Mouse (Mus musculus) hindbrain, embryonic 13.5 days (tissue): ENCODE results near the gene Ankrd33. TPM values are rescaled to one million over a fixed set of nuclear protein-coding genes. Genes with fewer than 3 reads are reported as not detected.

Experiments
- ATAC-seq: fragments of 200-750 bp; cut with Nextera tagmentation; 2 replicates; pipeline ENCODE4 v1.8.0; 2017; ENCODE audit warnings: moderate TSS enrichment; ENCODE audit not compliant: low FRiP score
- H3K27ac ChIP-seq: fragments of 300-500 bp; sonication (generic); 2 replicates; pipeline ENCODE4 v1.5.1; 2015; ENCODE audit warnings: inconsistent platforms, mild to moderate bottlenecking, moderate library complexity
- H3K27me3 ChIP-seq: fragments of 300-500 bp; sonication (generic); 2 replicates; pipeline ENCODE4 v1.6.1; 2015; ENCODE audit warnings: mild to moderate bottlenecking, inconsistent platforms
- H3K36me3 ChIP-seq: fragments of 300-500 bp; sonication (generic); 2 replicates; pipeline ENCODE4 v1.6.1; 2015; ENCODE audit warnings: mild to moderate bottlenecking, inconsistent platforms
- H3K4me1 ChIP-seq: fragments of 300-500 bp; sonication (generic); replicated peaks from 2 replicates; pipeline ENCODE4 v1.6.1; 2015; ENCODE audit warnings: inconsistent platforms
- H3K4me2 ChIP-seq: fragments of 300-500 bp; sonication (generic); 2 replicates; pipeline ENCODE4 v1.6.1; 2015; ENCODE audit warnings: inconsistent platforms, mild to moderate bottlenecking, moderate library complexity
- H3K4me3 ChIP-seq: fragments of 300-500 bp; sonication (generic); 2 replicates; pipeline ENCODE4 v1.5.1; 2015; ENCODE audit warnings: mild to moderate bottlenecking, inconsistent platforms
- H3K9ac ChIP-seq: fragments of 300-500 bp; sonication (generic); 2 replicates; pipeline ENCODE4 v1.6.1; 2015; ENCODE audit warnings: mild to moderate bottlenecking, inconsistent platforms
- H3K9me3 ChIP-seq: fragments of 300-500 bp; sonication (generic); 2 replicates; pipeline ENCODE4 v1.6.1; 2016; ENCODE audit warnings: inconsistent platforms
- WGBS: fragments of 180-500 bp; shearing (Covaris S2); methylation state at CpG from one replicate; pipeline ENCODE4 v1.1.7; 2015; 5-methylcytosine and 5-hydroxymethylcytosine counted together
- polyA plus RNA-seq: library from polyadenylated mRNA; unstranded; fragments of >200 nt; fragmentation: Nextera tagmentation; extraction: Ambion mirVana; gene quantifications from 2 replicates; pipeline ENCODE4 v1.2.1, GENCODE M21; 2015

The Ankrd33 gene
- polyA plus RNA-seq, 1 experiment from 2014 or later = not detected

DNA sequence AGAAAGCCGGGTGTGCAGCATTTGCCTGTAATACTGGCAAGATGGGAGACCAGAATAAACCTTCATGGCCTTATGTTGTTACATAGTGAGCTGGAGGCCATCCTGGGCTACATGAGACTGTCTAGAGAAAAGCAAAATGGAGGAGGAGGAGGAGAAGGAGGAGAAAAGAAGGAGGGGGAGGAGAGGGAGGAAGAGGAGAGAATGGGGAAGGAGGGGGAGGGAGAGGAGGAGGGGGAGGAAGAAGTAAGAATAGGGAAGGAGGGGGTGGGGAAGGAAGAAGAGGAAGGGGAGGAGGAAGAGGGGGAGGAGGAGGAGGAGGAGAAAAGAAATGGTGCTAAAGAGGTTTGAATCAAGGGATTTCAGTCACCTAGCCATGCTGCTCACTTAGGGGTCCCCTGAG lies 44.6 kb downstream of the Ankrd33 start:
- no peak overlapping the region for H3K9ac ChIP-seq
- 0 out of 2 replicates have a peak overlapping the region, but pooled peaks have one; percentile 17 for H3K4me2 ChIP-seq
- no peak overlapping the region for H3K4me3 ChIP-seq

DNA sequence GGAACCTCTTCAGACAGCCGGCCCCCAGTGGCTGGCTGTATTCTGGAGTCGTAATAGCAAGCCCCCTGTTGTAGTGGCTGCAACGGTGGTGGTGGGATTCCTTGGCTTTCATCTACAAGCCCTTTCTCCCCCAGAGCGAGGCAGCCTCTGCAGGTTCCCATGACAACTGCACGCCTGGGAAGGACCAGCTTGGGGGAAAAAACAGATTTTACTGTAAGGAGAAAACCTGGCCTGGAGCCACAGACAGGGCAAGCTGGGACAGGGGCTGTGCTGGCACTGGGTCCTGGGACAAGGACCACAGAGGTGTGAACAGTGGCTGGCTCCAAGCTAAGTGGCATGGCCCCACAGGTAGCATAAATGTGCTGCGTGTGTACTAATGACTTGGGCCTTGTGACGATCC lies 45.0 kb downstream of the Ankrd33 start:
- Histone ChIP-seq H3K36me3 (no peaks in the 10 kb centered on the region), H3K4me1 (peaks cover 45% of the 10 kb centered on the region), H3K4me3 (no peak overlapping the region), H3K9ac (0 out of 2 replicates have a peak overlapping the region, but pooled peaks have one; percentile 2), H3K4me2 (0 out of 2 replicates have a peak overlapping the region, but pooled peaks have one; percentile 17), H3K27ac (peak overlapping the region; percentile 66), H3K9me3 (peaks cover 9% of the 10 kb centered on the region; the same call in 1 of the 2 replicates), H3K27me3 (peaks cover under 1% of the 10 kb centered on the region; the same call in 1 of the 2 replicates)
- peak; percentile 67 for ATAC-seq
- 19% methylated on average over 7 of the region's 7 CpGs for WGBS

More for the DNA sequence above, 44.6 kb downstream of the Ankrd33 start:
- H3K27me3 ChIP-seq = no peaks in the 10 kb centered on the region
- peak overlapping the region; percentile 66 for H3K27ac ChIP-seq
- WGBS = 37% methylated on average over 1 of the region's 1 CpGs
- peaks cover 9% of the 10 kb centered on the region; the same call in 1 of the 2 replicates for H3K9me3 ChIP-seq
- ATAC-seq = no peak
- H3K36me3 ChIP-seq = no peaks in the 10 kb centered on the region
- H3K4me1 ChIP-seq = peaks cover 45% of the 10 kb centered on the region

- Histone ChIP-seq H3K4me1 (peaks cover 45% of the 10 kb centered on the region), H3K4me3 (no peak overlapping the region), H3K27ac (no peak overlapping the region), H3K4me2 (no peak overlapping the region), H3K9me3 (peaks cover 6% of the 10 kb centered on the region; the same call in 1 of the 2 replicates), H3K36me3 (no peaks in the 10 kb centered on the region), H3K9ac (no peak overlapping the region), H3K27me3 (peaks cover 10% of the 10 kb centered on the region; the same call in 1 of the 2 replicates)
- no peak for ATAC-seq
- whole genome bisulfite sequencing = 76% methylated on average over 7 of the region's 7 CpGs
These were observed 46.0 kb downstream of the Ankrd33 start for GRCm38 (mm10) chr15:101161534-101161933.

GRCm38 (mm10) chr15:101163056-101163458 lies 47.5 kb downstream of the Ankrd33 start:
- Histone ChIP-seq H3K4me1 (peaks cover 45% of the 10 kb centered on the region), H3K9me3 (no peaks in the 10 kb centered on the region), H3K27ac (peak overlapping the region; percentile 27), H3K27me3 (peaks cover 10% of the 10 kb centered on the region; the same call in 1 of the 2 replicates), H3K36me3 (no peaks in the 10 kb centered on the region), H3K4me2 (0 out of 2 replicates have a peak overlapping the region, but pooled peaks have one; percentile 6), H3K9ac (no peak overlapping the region), H3K4me3 (no peak overlapping the region)
- peak; percentile 41; the same call in 1 of the 2 replicates for ATAC-seq
- 31% methylated on average over 15 of the region's 15 CpGs for WGBS

GRCm38 (mm10) chr15:101163854-101164253 lies 48.3 kb downstream of the Ankrd33 start:
- H3K36me3 ChIP-seq = no peaks in the 10 kb centered on the region
- H3K27me3 ChIP-seq = peaks cover 16% of the 10 kb centered on the region; the same call in 1 of the 2 replicates
- peak overlapping the region; percentile 27; the same call in 1 of the 2 replicates for H3K27ac ChIP-seq
- 64% methylated on average over 5 of the region's 5 CpGs for WGBS
- H3K4me3 ChIP-seq = no peak overlapping the region
- no peak overlapping the region for H3K9ac ChIP-seq
- no peak overlapping the region for H3K4me2 ChIP-seq
- ATAC-seq = no peak
- H3K4me1 ChIP-seq = peaks cover 45% of the 10 kb centered on the region
- no peaks in the 10 kb centered on the region for H3K9me3 ChIP-seq

GRCm38 (mm10) chr15:101164291-101164690 lies 48.7 kb downstream of the Ankrd33 start:
- Histone ChIP-seq H3K4me1 (peaks cover 45% of the 10 kb centered on the region), H3K27ac (no peak overlapping the region), H3K36me3 (no peaks in the 10 kb centered on the region), H3K4me3 (no peak overlapping the region), H3K27me3 (peaks cover 16% of the 10 kb centered on the region), H3K4me2 (no peak overlapping the region), H3K9me3 (no peaks in the 10 kb centered on the region), H3K9ac (no peak overlapping the region)
- no peak for ATAC-seq
- 70% methylated on average over 5 of the region's 5 CpGs for WGBS

GRCm38 (mm10) chr15:101165658-101166437 lies 50.3 kb downstream of the Ankrd33 start:
- Histone ChIP-seq H3K9ac (no peak overlapping the region), H3K4me3 (no peak overlapping the region), H3K36me3 (no peaks in the 10 kb centered on the region), H3K27me3 (peaks cover 25% of the 10 kb centered on the region), H3K4me1 (peaks cover 35% of the 10 kb centered on the region), H3K27ac (no peak overlapping the region), H3K9me3 (no peaks in the 10 kb centered on the region), H3K4me2 (no peak overlapping the region)
- ATAC-seq = no peak
- 72% methylated on average over 16 of the region's 16 CpGs for WGBS

- no peaks in the 10 kb centered on the region for H3K9me3 ChIP-seq
- H3K4me2 ChIP-seq = no peak overlapping the region
- 65% methylated on average over 11 of the region's 11 CpGs for WGBS
- no peak overlapping the region for H3K4me3 ChIP-seq
- H3K27ac ChIP-seq = no peak overlapping the region
- peaks cover 35% of the 10 kb centered on the region for H3K27me3 ChIP-seq
- H3K36me3 ChIP-seq = no peaks in the 10 kb centered on the region
- H3K9ac ChIP-seq = no peak overlapping the region
- peaks cover 19% of the 10 kb centered on the region for H3K4me1 ChIP-seq
- ATAC-seq = no peak
These were observed 52.0 kb downstream of the Ankrd33 start for GRCm38 (mm10) chr15:101167553-101167952.

Other genes starting within 250 kb of the Ankrd33 start
- 18.8 and 19.7 TPM in 2 replicates for gene Scn8a, start 245.9 kb upstream of the Ankrd33 start, polyA plus RNA-seq
- gene Gm47841, start 68.4 kb upstream of the Ankrd33 start, polyA plus RNA-seq = not detected in 2 replicates
- 0.16 and 0.23 TPM in 2 replicates for gene Fignl2, start 37.2 kb upstream of the Ankrd33 start, polyA plus RNA-seq
- gene Acvrl1, start 12.8 kb downstream of the Ankrd33 start, polyA plus RNA-seq = 7.9 and 8.6 TPM in 2 replicates
- 19.6 and 20.5 TPM in 2 replicates for gene Acvr1b, start 58.3 kb downstream of the Ankrd33 start, polyA plus RNA-seq
- gene Grasp, start 108.4 kb downstream of the Ankrd33 start, polyA plus RNA-seq = 1.7 and 1.8 TPM in 2 replicates
- gene Nr4a1, start 138.5 kb downstream of the Ankrd33 start, polyA plus RNA-seq = 4.9 and 5.0 TPM in 2 replicates
- gene Atg101, start 168.5 kb downstream of the Ankrd33 start, polyA plus RNA-seq = 82.9 and 84.6 TPM in 2 replicates
- 0.56 and 0.66 TPM in 2 replicates for gene 6030408B16Rik, start 177.5 kb downstream of the Ankrd33 start, polyA plus RNA-seq